Mouse (Mus musculus) monocyte, adult 5-6 weeks (primary cell): ENCODE data around the gene Tnni3k. TPM values are rescaled to one million over a fixed set of nuclear protein-coding genes. Genes with fewer than 3 reads are reported as not detected.

Experiments
- ATAC-seq: fragments of 153-309, 156-312 bp; replicated peaks from 2 replicates; pipeline ENCODE4 v1.8.0; 2017; ENCODE audit warnings: mild to moderate bottlenecking; ENCODE audit not compliant: low TSS enrichment, insufficient number of reproducible peaks, severe bottlenecking, poor library complexity, low FRiP score
- total RNA-seq: library from RNA; stranded (forward); fragments of 200-1000, 200-491, 200-594 nt; gene quantifications from 3 replicates; pipeline ENCODE4 v1.2.3, GENCODE M21; 2017

Tnni3k gene
- total RNA-seq, 1 experiment from 2014 or later: not detected

DNA sequence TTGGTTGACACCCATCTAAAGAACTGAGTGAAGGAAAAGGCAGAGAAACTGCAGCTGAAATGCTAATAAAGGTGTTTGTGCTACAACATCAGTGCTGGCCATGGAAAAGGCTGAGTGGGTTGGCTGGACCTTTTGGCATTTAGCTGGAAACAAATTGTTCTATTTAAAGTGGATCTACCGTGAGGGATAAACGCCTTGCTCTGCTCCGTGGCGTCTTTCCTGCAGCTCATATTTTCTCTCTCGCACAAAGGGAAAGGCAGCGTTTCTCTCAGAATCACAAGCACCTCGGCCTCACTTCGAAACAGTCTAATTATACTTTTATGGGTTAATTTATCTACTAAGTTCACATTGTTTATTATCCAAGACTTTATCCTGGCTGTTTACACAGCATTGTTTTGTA lies 254.8 kb downstream of the Tnni3k start:
- no peak for ATAC-seq

- ATAC-seq: no peak
Measured at GRCm38 (mm10) chr3:154798806-154799205, 256.4 kb downstream of the Tnni3k start.

DNA sequence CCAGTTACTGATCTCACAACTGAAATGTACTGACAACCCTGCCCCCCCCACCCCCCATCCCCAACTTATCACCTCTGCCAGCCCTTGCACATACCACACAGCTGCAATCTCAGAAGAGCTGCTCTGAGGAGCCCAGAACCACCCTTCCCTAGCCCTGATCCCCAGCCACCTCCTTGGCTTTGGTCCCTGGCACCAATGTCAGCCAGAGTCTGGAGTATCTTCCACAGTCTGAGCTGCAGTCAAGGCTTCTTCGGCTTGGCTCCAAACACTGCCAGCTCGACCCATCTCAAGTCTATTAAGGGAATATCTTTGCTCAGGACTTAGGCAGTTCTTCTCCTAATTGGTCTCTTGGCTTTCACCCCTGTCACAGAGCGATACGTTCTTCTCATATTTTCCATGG lies 261.6 kb downstream of the Tnni3k start:
- ATAC-seq: no peak

- ATAC-seq: no peak
Measured at GRCm38 (mm10) chr3:154787611-154788010, 267.6 kb downstream of the Tnni3k start.

DNA sequence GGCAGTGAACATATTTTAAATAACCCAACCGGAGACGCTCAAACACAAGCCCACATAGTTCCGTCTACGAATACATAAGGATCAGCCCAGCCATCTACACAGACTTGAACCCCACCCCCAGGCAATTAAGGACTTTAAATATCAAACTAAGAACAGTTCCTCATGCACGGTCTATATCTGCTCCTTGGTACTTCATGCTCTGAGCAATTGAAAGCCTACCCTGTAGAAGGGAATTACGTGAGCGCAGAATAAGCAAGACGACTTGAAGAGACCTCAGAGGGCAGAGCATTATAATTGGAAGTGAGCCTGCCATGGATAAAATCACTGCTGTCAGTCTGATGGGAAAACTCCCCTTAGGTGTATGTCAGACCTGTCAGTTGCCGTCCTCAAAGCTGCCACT lies 268.9 kb downstream of the Tnni3k start:
- ATAC-seq: no peak

- ATAC-seq: no peak
Measured at GRCm38 (mm10) chr3:154778836-154779595, 276.2 kb downstream of the Tnni3k start.

GRCm38 (mm10) chr3:154771651-154772050 lies 283.6 kb downstream of the Tnni3k start:
- no peak for ATAC-seq

DNA sequence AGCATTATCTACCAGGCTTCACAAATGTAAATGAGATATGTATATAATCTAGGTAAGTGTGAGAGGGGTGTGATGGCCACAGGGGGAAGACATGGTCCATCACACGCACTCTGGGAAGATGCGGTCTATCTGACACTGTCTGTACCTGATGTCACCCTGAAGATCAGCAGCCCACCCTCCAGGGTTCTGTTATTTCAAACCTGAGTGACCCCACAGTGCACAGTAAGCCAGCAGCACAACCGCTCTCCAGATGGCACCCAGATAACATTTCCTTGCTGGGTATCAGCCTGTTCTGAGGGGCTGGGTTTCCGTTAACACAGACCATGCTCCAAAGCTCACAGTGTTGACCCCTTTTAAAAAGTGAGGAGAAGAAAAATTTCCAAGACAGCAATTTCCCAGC lies 288.9 kb downstream of the Tnni3k start:
- ATAC-seq: no peak

GRCm38 (mm10) chr3:154764115-154764514 lies 291.1 kb downstream of the Tnni3k start:
- no peak for ATAC-seq

DNA sequence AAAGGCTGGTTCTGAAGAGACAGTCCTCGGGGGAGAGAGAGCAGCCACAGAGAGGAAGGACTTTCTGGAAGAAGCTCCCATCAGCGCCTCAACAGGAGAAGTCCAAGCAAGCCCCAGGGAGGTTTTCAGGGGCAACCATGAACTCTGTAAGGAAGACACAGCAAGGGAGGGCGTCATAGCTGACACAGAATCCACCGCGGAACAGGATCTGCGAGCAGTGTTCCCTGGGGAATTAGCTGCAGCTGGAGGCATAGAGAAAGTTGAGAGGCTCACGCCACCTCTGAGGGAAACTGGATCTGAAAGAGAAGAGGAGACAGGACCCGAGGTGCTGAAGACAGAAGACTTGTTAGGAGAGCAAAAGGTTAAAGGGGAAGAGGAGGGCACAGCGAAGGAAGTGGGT lies 291.8 kb downstream of the Tnni3k start:
- no peak for ATAC-seq

- no peak for ATAC-seq
Measured at GRCm38 (mm10) chr3:154761108-154761507, 294.1 kb downstream of the Tnni3k start.

DNA sequence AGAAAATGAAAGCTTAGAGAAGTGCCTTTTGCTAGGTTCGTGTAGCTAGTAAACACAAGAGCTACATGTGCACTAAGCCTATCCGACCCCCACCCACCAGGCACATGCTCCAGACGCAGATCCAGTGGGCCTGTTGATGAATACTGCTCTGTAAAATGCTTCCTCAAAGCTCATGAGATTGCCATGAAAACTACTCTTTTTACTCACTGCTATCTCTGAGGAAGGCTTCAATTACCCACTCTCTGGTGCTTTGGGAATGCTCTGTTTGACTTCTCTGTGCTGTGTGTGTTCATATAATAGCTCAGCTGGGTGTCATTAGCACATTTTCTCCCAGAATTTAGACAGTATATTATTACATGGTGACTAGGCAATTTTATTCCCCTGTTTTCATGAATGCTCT lies 297.1 kb downstream of the Tnni3k start:
- ATAC-seq: no peak

DNA sequence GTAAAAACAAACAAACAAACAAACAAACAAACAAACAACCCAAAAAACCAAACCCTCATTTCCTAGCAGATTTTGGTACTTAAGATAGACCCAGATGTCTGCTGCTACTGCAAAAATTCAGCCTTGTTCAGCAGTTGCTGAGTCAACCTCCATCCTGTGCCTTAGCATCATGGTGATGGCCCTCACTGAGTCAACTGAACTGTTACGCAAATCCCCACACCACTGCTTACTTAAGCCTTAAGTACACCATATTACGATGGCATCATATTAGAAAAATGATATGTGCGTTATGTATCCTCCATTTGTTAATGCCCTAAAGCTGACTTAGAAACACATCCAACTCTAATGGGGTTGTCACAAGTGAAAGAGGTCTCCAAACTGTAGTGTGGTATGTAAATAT lies 300.0 kb downstream of the Tnni3k start:
- ATAC-seq: no peak

GRCm38 (mm10) chr3:154754505-154754904 lies 300.7 kb downstream of the Tnni3k start:
- ATAC-seq: no peak

DNA sequence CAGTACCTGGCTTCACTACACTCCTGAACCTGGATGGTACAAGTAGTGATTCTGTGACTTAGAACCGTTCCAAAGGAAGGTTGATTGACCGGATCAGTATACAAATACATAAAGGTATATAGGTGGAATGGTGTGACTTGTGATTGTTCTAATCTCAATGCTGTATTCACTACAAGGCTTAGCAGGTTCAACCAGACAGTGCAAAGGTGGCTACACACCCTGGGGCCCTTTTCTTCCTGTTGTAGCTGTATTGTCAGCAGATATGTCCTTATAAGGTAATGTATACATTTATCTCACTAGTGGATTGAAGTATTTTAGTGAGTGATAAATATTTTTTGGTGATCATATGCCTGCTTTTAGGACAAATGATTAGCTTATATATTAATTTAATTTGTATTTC lies 310.9 kb downstream of the Tnni3k start:
- no peak for ATAC-seq

GRCm38 (mm10) chr3:154742927-154743326 lies 312.3 kb downstream of the Tnni3k start:
- no peak for ATAC-seq

DNA sequence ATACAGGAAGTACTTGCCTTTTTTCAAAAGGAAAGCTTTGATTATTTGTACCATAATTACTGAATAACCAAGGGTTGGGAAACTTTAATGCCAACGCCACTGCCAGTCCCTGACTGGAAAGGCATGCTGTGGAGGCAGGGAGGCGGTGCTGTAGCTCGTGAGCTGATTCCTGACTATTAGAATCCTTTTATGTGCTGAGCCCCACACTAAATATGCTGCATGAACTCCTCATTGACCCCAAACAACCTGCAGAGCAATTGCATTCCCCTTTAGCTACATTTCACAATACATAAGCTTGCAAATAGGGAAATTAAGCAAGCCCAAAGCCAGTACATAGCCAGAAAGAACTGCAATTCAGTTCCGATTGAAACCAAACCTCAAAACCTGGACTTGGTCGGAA lies 313.7 kb downstream of the Tnni3k start:
- ATAC-seq: no peak
